Mouse (Mus musculus) liver, embryonic 14.5 days (tissue): Measurements from ENCODE around the gene 2610528A11Rik.

Experiments used
- CTCF ChIP-seq: IDR thresholded peaks from 2 replicates; pipeline ENCODE4 v1.5.1; 2016; ENCODE audit warnings: antibody characterized with exemption, low read depth, control low read depth
- EP300 ChIP-seq: IDR thresholded peaks from 2 replicates; pipeline ENCODE4 v1.6.1; 2016; ENCODE audit warnings: antibody characterized with exemption, low read depth

GRCm38 (mm10) chr14:37083755-37084154, 30.1 kb downstream of the 2610528A11Rik start:
- no peak for TF ChIP-seq CTCF
- no peak for TF ChIP-seq EP300
